Mouse (Mus musculus) liver, postnatal 0 days (tissue): Measurements from ENCODE around the gene Selenof.

Experiments
- CTCF ChIP-seq: sonication (generic); IDR thresholded peaks from 2 replicates; pipeline ENCODE4 v1.5.1; 2016; ENCODE audit warnings: antibody characterized with exemption, low read depth
- EP300 ChIP-seq: IDR thresholded peaks from 2 replicates; pipeline ENCODE4 v1.6.1; 2016; ENCODE audit warnings: antibody characterized with exemption, low read depth, mild to moderate bottlenecking

GRCm38 (mm10) chr3:144539051-144539450, 31.1 kb upstream of the Selenof start:
- TF ChIP-seq EP300 (no peak), CTCF (no peak)
